Mouse (Mus musculus): ENCODE results near the gene Gkn3. TPM values are rescaled to one million over a fixed set of nuclear protein-coding genes. Genes with fewer than 3 reads are reported as not detected.

The Gkn3 gene
- not detected for polyA plus RNA-seq (2017; shearing (Covaris generic))

DNA sequence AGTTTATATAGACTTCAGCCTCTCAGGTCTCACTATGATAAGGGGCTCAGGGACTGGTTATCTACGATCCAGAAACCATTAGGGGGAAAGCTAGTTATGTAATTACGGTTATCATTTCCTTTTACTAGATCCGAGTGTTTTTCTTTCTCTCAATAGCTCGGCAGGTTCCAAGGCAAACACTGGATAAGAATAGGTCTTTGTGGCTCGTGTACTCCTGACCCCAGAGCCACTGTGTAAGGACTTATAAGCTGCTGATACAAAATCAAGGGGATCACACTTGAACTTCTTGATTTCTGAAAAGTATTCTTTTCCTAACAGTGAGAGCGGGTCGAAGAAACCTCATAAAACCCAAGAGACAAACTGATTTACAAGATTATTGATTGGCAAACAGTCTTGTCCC, at the start of gene Gkn3:
Gkn3 (minus strand) TSS at position 59 of the 400 bp plus-strand sequence.

GRCm38 (mm10) chr6:87428487-87429044, 39.8 kb upstream of the Gkn3 start, which contains the start of gene Bmp10:
Bmp10 (plus strand) TSS chr6:87428994.

GRCm38 (mm10) chr6:87373057-87373456, 15.7 kb downstream of the Gkn3 start, which contains the start of gene Gkn2:
Gkn2 (plus strand) TSS chr6:87373357.

DNA sequence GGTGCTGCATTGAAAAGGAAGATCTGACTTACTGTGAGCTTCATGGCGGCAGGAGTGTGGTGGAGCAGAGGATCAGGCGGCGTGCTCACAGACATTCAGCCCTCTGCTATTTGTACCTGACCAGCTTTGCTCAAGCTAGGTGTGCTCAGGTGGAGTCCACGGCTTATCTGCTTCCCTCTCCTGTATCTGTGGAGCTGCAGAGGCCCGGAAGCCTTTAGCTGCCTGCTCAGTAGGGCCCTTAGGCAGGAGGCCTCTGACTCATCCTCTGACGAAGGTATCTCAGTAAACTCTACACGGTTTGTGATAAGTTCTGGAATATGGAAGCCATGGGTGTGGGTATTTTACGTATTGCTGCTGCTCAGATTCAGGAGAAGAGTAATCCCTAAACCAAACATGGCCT, 37.9 kb downstream of the Gkn3 start, which contains the start of gene Gkn1:
Gkn1 (minus strand) TSS at position 114 of the 400 bp plus-strand sequence.

DNA sequence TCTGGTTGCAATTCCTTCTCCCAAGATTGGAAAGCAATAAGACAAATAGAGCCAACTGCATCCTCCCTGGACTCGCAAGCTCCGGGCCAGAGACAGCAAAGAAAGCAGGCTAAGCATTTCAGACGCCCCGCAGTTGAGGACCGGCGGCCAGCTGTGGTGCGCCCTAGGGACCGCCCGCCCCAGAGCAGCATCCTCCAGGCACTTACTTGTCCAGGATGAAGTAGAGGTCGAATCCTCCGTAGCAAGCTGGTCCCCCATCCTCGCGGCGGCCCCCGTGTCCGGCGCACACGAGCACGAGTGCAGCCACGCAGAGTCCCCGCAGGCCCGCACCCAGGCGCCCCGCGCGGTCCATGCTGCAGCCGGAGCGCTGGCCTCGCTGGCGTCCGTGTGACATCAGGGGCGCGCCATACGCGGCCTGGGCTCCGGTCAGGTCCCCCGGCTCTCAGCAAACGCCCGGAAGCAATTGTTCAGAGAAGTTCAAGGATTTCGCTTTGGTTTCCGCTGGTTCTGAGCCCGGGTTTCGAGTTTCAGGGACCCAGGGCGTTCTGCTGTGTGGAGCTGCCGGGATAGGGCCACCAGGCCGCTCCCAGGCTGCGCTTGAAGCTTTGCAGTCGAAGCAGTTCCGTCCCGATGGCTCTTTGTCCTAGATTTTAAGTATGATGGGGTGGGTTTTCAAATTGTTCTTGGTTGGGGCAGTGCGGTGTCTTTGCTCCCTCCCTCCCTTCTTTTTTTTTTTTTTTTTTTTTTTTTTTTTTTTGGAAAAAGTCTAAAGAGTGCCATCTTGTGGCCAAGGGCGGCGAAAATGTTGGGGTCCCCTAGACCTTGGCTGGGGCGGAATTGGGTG, 53.4 kb downstream of the Gkn3 start, which contains the start of gene Antxr1:
Antxr1 (minus strand) TSS at position 731 of the 844 bp plus-strand sequence.

Other genes with a start within 250 kb of the Gkn3 start
- gene Antxr1, start 53.1 kb downstream of the Gkn3 start, polyA plus RNA-seq (2017; shearing (Covaris generic)) = 0.21 TPM
- not detected for gene Gkn1, start 38.0 kb downstream of the Gkn3 start, polyA plus RNA-seq (2017; shearing (Covaris generic))
- not detected for gene Gkn2, start 15.6 kb downstream of the Gkn3 start, polyA plus RNA-seq (2017; shearing (Covaris generic))
- gene Bmp10, start 40.1 kb upstream of the Gkn3 start, polyA plus RNA-seq (2017; shearing (Covaris generic)) = not detected
- gene Arhgap25, start 144.3 kb upstream of the Gkn3 start, polyA plus RNA-seq (2017; shearing (Covaris generic)) = 183 TPM
- 0.13 TPM for gene Prokr1, start 201.8 kb upstream of the Gkn3 start, polyA plus RNA-seq (2017; shearing (Covaris generic))